Mouse (Mus musculus) layer of hippocampus, postnatal 14 days (tissue): ENCODE data around the gene Ush1c. TPM values are rescaled to one million over a fixed set of nuclear protein-coding genes. Genes with fewer than 3 reads are reported as not detected.

Experiments used
- DNase-seq, 2 experiments: peaks; one replicate each; pipeline ENCODE4 v3.0.0; 2021 to 2022; ENCODE audit warnings: low spot score in 2 of 2, mixed read lengths in 1 of 2
- long read RNA-seq, 2 experiments: library from polyadenylated mRNA; stranded (forward); transcript quantifications; one replicate each; pipeline ENCODE4 v2.0.0; 2021
- total RNA-seq, 2 experiments: library from RNA; stranded (reverse); gene quantifications; 2 replicates each; pipeline ENCODE4 v1.2.3; 2021

The Ush1c gene
- total RNA-seq = not detected
- long read RNA-seq, experiment 1 = 0 reads
- long read RNA-seq, experiment 2 = 0 reads

GRCm38 (mm10) chr7:46238346-46238745 lies at the start of gene Ush1c:
Gene Ush1c, minus strand, starts transcription at chr7:46238503.
- DNase-seq = no peak

GRCm38 (mm10) chr7:46287051-46287450 lies 48.7 kb upstream of the Ush1c start:
- DNase-seq = no peak

GRCm38 (mm10) chr7:46286391-46286790 lies 48.1 kb upstream of the Ush1c start:
- DNase-seq = no peak

GRCm38 (mm10) chr7:46285161-46285839 lies 47.0 kb upstream of the Ush1c start:
- no peak for DNase-seq

GRCm38 (mm10) chr7:46283681-46284080 lies 45.4 kb upstream of the Ush1c start:
- DNase-seq = no peak

GRCm38 (mm10) chr7:46282276-46282675 lies 44.0 kb upstream of the Ush1c start:
- no peak for DNase-seq

GRCm38 (mm10) chr7:46280896-46281295 lies 42.6 kb upstream of the Ush1c start:
- no peak for DNase-seq

GRCm38 (mm10) chr7:46279946-46280345 lies 41.6 kb upstream of the Ush1c start:
- DNase-seq = peak; percentile 54 to 74

- DNase-seq = no peak
Measured at GRCm38 (mm10) chr7:46276156-46276555, 37.9 kb upstream of the Ush1c start.

- no peak for DNase-seq
Measured at GRCm38 (mm10) chr7:46251841-46252240, 13.5 kb upstream of the Ush1c start.

- DNase-seq = no peak
Measured at GRCm38 (mm10) chr7:46247606-46248005, 9.3 kb upstream of the Ush1c start.

GRCm38 (mm10) chr7:46246876-46247275 lies 8.6 kb upstream of the Ush1c start:
- DNase-seq = no peak

GRCm38 (mm10) chr7:46240696-46241095 lies 2.4 kb upstream of the Ush1c start, which contains the start of gene Otog:
Gene Otog, plus strand, starts transcription at chr7:46240987.
- DNase-seq = no peak

GRCm38 (mm10) chr7:46240091-46240490 lies 1.8 kb upstream of the Ush1c start:
- no peak for DNase-seq

- no peak for DNase-seq
Measured at GRCm38 (mm10) chr7:46237192-46237591, 1.1 kb downstream of the Ush1c start.

GRCm38 (mm10) chr7:46236363-46236762 lies 1.9 kb downstream of the Ush1c start:
- no peak for DNase-seq

GRCm38 (mm10) chr7:46235948-46236347 lies 2.4 kb downstream of the Ush1c start:
- DNase-seq = no peak

- peak in 1 of 2 experiments; percentile 28 for DNase-seq
Measured at GRCm38 (mm10) chr7:46226936-46227335, 11.4 kb downstream of the Ush1c start.

GRCm38 (mm10) chr7:46226253-46226652 lies 12.1 kb downstream of the Ush1c start:
- DNase-seq = peak; percentile 44 to 52

- DNase-seq = no peak
Measured at GRCm38 (mm10) chr7:46220591-46221129, 17.6 kb downstream of the Ush1c start.

GRCm38 (mm10) chr7:46218415-46218814 lies 19.9 kb downstream of the Ush1c start:
- no peak for DNase-seq

GRCm38 (mm10) chr7:46216481-46216880 lies 21.8 kb downstream of the Ush1c start:
- DNase-seq = no peak

- DNase-seq = no peak
Measured at GRCm38 (mm10) chr7:46210276-46210675, 28.0 kb downstream of the Ush1c start.
